Mouse (Mus musculus) G1E (cell line): ENCODE data around the gene Slc16a5.

Experiments
- CTCF ChIP-seq: IDR thresholded peaks from 2 replicates; pipeline ENCODE4 v1.5.1; 2012; ENCODE audit warnings: low read depth, low read length, inconsistent platforms, mixed read lengths
- GATA1 ChIP-seq: IDR thresholded peaks from 2 replicates; pipeline ENCODE4 v1.6.1; 2012; ENCODE audit warnings: borderline replicate concordance, low read length, inconsistent platforms, mixed read lengths
- POLR2AphosphoS5 ChIP-seq: IDR thresholded peaks from 2 replicates; pipeline ENCODE4 v1.6.1; 2012; ENCODE audit warnings: low read depth, low read length, inconsistent platforms; ENCODE audit not compliant: insufficient replicate concordance
- TAL1 ChIP-seq: conservative IDR thresholded peaks from 2 replicates; pipeline ENCODE4 v1.6.1; 2012; ENCODE audit warnings: low read depth, low read length, inconsistent platforms, mixed read lengths

DNA sequence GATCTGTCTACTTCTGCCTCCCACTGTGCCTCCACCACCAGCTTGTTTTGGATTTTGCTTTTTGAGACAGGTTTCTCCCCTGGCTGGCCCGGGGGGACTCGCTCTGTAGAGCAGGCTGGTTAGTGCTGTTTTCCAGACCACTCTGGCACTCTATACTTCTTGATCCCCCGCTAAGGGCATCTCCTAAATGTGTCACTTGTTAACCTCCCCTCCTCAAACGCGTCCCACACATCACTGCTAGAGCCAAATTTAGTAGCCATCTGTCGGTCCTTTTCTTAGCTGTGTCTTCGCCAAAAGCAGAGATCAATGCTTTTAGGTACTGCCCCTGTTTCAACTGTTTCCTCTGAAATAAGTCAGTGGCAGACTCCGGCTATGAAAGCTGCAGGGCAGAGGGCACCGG is 56.4 kb downstream of the Slc16a5 start:
- TF ChIP-seq CTCF, result no peak
- no peak for TF ChIP-seq TAL1
- no peak for TF ChIP-seq POLR2AphosphoS5
- TF ChIP-seq GATA1, result no peak
